12 mouse cellular contexts compared by ENCODE assay signal in genomic region chr4:147336368-147337195, GRCm38 (mm10). TPM values are rescaled to one million over a fixed set of nuclear protein-coding genes. Genes with fewer than 3 reads are reported as not detected.
DNase-seq lines count a peak whose midpoint lies in the region; ATAC-seq and TF ChIP-seq lines count a peak whose summit lies in the region.
"Not testable (repeated sequence)": the region's sequence is repeated elsewhere in the genome, so short reads cannot be mapped to it uniquely, and the experiment has no call there.
"Had no signal": no experiment of that assay in that cellular context is flagged by ENCODE, and none has a peak within 500 bp of the region (broad histone marks: within the 10 kb centered on the region; RNA-seq: fewer than 3 reads in every experiment).

No protein-coding gene starts in this region.

- H3K27ac ChIP-seq in forebrain, embryonic 11.5 days (ENCODE audit: low read depth, low read length); heart, embryonic 12.5 days (ENCODE audit: poor library complexity, severe bottlenecking); hindbrain, postnatal 0 days; liver, embryonic 16.5 days (ENCODE audit: low read length); midbrain, embryonic 13.5 days; stomach, embryonic 15.5 days: not testable (repeated sequence)

- H3K27me3 ChIP-seq in forebrain, embryonic 11.5 days (ENCODE audit: control insufficient read depth, insufficient read depth, low read length); heart, embryonic 12.5 days (replicated peaks); hindbrain, postnatal 0 days (ENCODE audit: insufficient read depth, low read length); liver, embryonic 16.5 days (ENCODE audit: control insufficient read depth, insufficient read depth, low read depth, low read length); midbrain, embryonic 13.5 days; stomach, embryonic 15.5 days (replicated peaks): not testable (repeated sequence)

- peak; percentile 24 for ATAC-seq in activated CD4-positive, CD25-positive, alpha-beta regulatory T cell, adult 4 months
- ATAC-seq in forebrain, embryonic 11.5 days (replicated peaks; ENCODE audit: low FRiP score), result peak; percentile 71
- peak; percentile 68; the same call in 1 of the 2 replicates for ATAC-seq in heart, embryonic 12.5 days (ENCODE audit: insufficient number of reproducible peaks, low FRiP score)
- peak; percentile 64 for ATAC-seq in hindbrain, postnatal 0 days
- peak; percentile 51; the same call in 1 of the 2 replicates for ATAC-seq in liver, embryonic 16.5 days (ENCODE audit: low read depth)
- ATAC-seq in midbrain, embryonic 13.5 days, result 0 out of 2 replicates have a peak, but pooled peaks have one; percentile 43
- peak; percentile 62 for ATAC-seq in stomach, embryonic 15.5 days (ENCODE audit: insufficient read depth, low FRiP score, low read depth)

- not testable (repeated sequence) for H3K4me3 ChIP-seq in forebrain, embryonic 11.5 days (ENCODE audit: low read depth, low read length); heart, embryonic 12.5 days; hindbrain, postnatal 0 days (ENCODE audit: low read length); liver, embryonic 16.5 days (ENCODE audit: low read depth, low read length); midbrain, embryonic 13.5 days (replicated peaks); stomach, embryonic 15.5 days (replicated peaks)

- TF ChIP-seq CTCF in hindbrain, postnatal 0 days (IDR thresholded peaks at IDR 0.05; ENCODE audit: low read depth), result not testable (repeated sequence)

- H3K9me3 ChIP-seq in forebrain, embryonic 11.5 days (ENCODE audit: control insufficient read depth, low read length), result peaks cover 44% of the 10 kb centered on the region
- H3K9me3 ChIP-seq in heart, embryonic 12.5 days (replicated peaks), result peaks cover 42% of the 10 kb centered on the region
- H3K9me3 ChIP-seq in hindbrain, postnatal 0 days (ENCODE audit: low read length), result peaks cover 61% of the 10 kb centered on the region
- peaks cover 29% of the 10 kb centered on the region for H3K9me3 ChIP-seq in liver, embryonic 16.5 days (replicated peaks; ENCODE audit: control insufficient read depth, low read length)
- peaks cover 63% of the 10 kb centered on the region for H3K9me3 ChIP-seq in midbrain, embryonic 13.5 days
- peaks cover 38% of the 10 kb centered on the region for H3K9me3 ChIP-seq in stomach, embryonic 15.5 days

- not testable (repeated sequence) for H3K4me2 ChIP-seq in forebrain, embryonic 11.5 days (ENCODE audit: low read depth, low read length, severe bottlenecking); heart, embryonic 12.5 days; hindbrain, postnatal 0 days (ENCODE audit: low read depth, low read length); liver, embryonic 16.5 days (ENCODE audit: low read depth, low read length); midbrain, embryonic 13.5 days (replicated peaks); stomach, embryonic 15.5 days

- H3K9ac ChIP-seq in forebrain, embryonic 11.5 days (ENCODE audit: low read length); heart, embryonic 12.5 days; hindbrain, postnatal 0 days (replicated peaks; ENCODE audit: low read length); liver, embryonic 16.5 days (ENCODE audit: low read depth, low read length); midbrain, embryonic 13.5 days (replicated peaks); stomach, embryonic 15.5 days: not testable (repeated sequence)

- DNase-seq in forebrain, embryonic 11.5 days (ENCODE audit: low spot score), result peak; percentile 53
- DNase-seq in hindbrain, postnatal 0 days (ENCODE audit: low spot score), result not testable (repeated sequence)
- peak; percentile 19 to 49 for DNase-seq in kidney, postnatal 25 days

- H3K4me1 ChIP-seq in forebrain, embryonic 11.5 days (replicated peaks; ENCODE audit: control insufficient read depth, insufficient read depth, low read length); heart, embryonic 12.5 days (replicated peaks); hindbrain, postnatal 0 days (ENCODE audit: insufficient read depth, low read length); liver, embryonic 16.5 days (ENCODE audit: control insufficient read depth, low read depth, low read length); midbrain, embryonic 13.5 days (replicated peaks); stomach, embryonic 15.5 days: not testable (repeated sequence)

- H3K36me3 ChIP-seq in forebrain, embryonic 11.5 days (ENCODE audit: control insufficient read depth, insufficient read depth, low read length); heart, embryonic 12.5 days; hindbrain, postnatal 0 days (ENCODE audit: insufficient read depth, low read length); liver, embryonic 16.5 days (ENCODE audit: control insufficient read depth, insufficient read depth); midbrain, embryonic 13.5 days; stomach, embryonic 15.5 days: not testable (repeated sequence)

- 69% methylated on average over 6 of the region's 6 CpGs for WGBS in forebrain, embryonic 11.5 days
- 57% methylated on average over 6 of the region's 6 CpGs for WGBS in heart, embryonic 12.5 days
- WGBS in hindbrain, postnatal 0 days, result 68% methylated on average over 6 of the region's 6 CpGs
- WGBS in liver, embryonic 16.5 days (ENCODE audit: insufficient replicate concordance), result 43% methylated on average over 6 of the region's 6 CpGs
- 70% methylated on average over 6 of the region's 6 CpGs for WGBS in midbrain, embryonic 13.5 days
- 65% methylated on average over 6 of the region's 6 CpGs for WGBS in stomach, embryonic 15.5 days

RNA-seq across cellular contexts. Expression of gene Zfp978, which starts 24.5 kb away (rescaled TPM):
- under 1 TPM in 1 of 2 experiments, not detected in 1; 0.33 TPM for polyA plus RNA-seq in activated CD4-positive, CD25-positive, alpha-beta regulatory T cell, adult 4 months (2017; shearing (Covaris generic))
- 0.20 TPM in 1 of 2 replicates, not detected in the other for polyA plus RNA-seq in forebrain, embryonic 11.5 days (2014; fragmentation: Nextera tagmentation; extraction: Ambion mirVana)
- 0.23 and 0.49 TPM in 2 replicates for polyA plus RNA-seq in heart, embryonic 12.5 days (2016; fragmentation: Nextera tagmentation; extraction: Ambion mirVana)
- total RNA-seq in hindbrain, postnatal 0 days (2014; rRNA removed), result not detected in 2 replicates
- polyA plus RNA-seq in hindbrain, postnatal 0 days (2015; fragmentation: Nextera tagmentation; extraction: Ambion mirVana), result 0.26 TPM in 1 of 2 replicates, not detected in the other
- polyA plus RNA-seq in liver, embryonic 16.5 days (2015; fragmentation: Nextera tagmentation; extraction: Ambion mirVana), result 0.07 TPM in 1 of 2 replicates, not detected in the other
- polyA plus RNA-seq in midbrain, embryonic 13.5 days (2015; fragmentation: Nextera tagmentation; extraction: Ambion mirVana), result 0.13 TPM in 1 of 2 replicates, not detected in the other
- polyA plus RNA-seq in stomach, embryonic 15.5 days (2015; fragmentation: Nextera tagmentation; extraction: Ambion mirVana), result 0.15 TPM in 1 of 2 replicates, not detected in the other
- total RNA-seq: layer of hippocampus, postnatal 10 days; left cerebral cortex, postnatal 36 days; megakaryocyte, adult 5-6 weeks had no signal
- polyA plus RNA-seq: urinary bladder, adult 2 months had no signal

RNA-seq across cellular contexts. Expression of gene Zfp988, which starts 31.1 kb away (rescaled TPM):
- polyA plus RNA-seq in activated CD4-positive, CD25-positive, alpha-beta regulatory T cell, adult 4 months (2017; shearing (Covaris generic)), result under 1 TPM; 0.46 to 0.73 TPM
- 0.31 TPM in 1 of 2 replicates, not detected in the other for polyA plus RNA-seq in forebrain, embryonic 11.5 days (2014; fragmentation: Nextera tagmentation; extraction: Ambion mirVana)
- polyA plus RNA-seq in heart, embryonic 12.5 days (2016; fragmentation: Nextera tagmentation; extraction: Ambion mirVana), result not detected in 2 replicates
- 0.05 TPM in 1 of 2 replicates, not detected in the other for total RNA-seq in hindbrain, postnatal 0 days (2014; rRNA removed)
- 0.15 and 0.28 TPM in 2 replicates for polyA plus RNA-seq in hindbrain, postnatal 0 days (2015; fragmentation: Nextera tagmentation; extraction: Ambion mirVana)
- 0.05 TPM in 1 of 2 replicates, not detected in the other for polyA plus RNA-seq in liver, embryonic 16.5 days (2015; fragmentation: Nextera tagmentation; extraction: Ambion mirVana)
- 0.14 TPM in 1 of 2 replicates, not detected in the other for polyA plus RNA-seq in midbrain, embryonic 13.5 days (2015; fragmentation: Nextera tagmentation; extraction: Ambion mirVana)
- 0.14 and 0.37 TPM in 2 replicates for polyA plus RNA-seq in stomach, embryonic 15.5 days (2015; fragmentation: Nextera tagmentation; extraction: Ambion mirVana)
- total RNA-seq: megakaryocyte, adult 5-6 weeks had no signal
